Mouse (Mus musculus): ENCODE measurements around the gene Gapvd1.

Gene Gapvd1

GRCm38 (mm10) chr2:34745673-34746072, 9.4 kb downstream of the Gapvd1 start:
- POLR2A ChIA-PET = interaction anchor here in 3 of 4 experiments (1.0 to 7.6 kb wide), 12 partner anchors 9 to 39 kb away, joined by 3 to 48 read pairs (median 4); partner anchors contain the start of genes Hspa5 (in 3 of the 3) and Gapvd1 (in 2 of the 3)
- CTCF ChIA-PET = interaction anchor here in 1 of 4 experiments (0.8 kb wide), 1 partner anchor 380 kb away, joined by 4 read pairs; no protein-coding TSS in a partner anchor

- ChIA-PET POLR2A (interaction anchor here in 3 of 4 experiments (0.7 to 7.6 kb wide), 8 partner anchors 10 to 73 kb away, joined by 3 to 48 read pairs (median 5); partner anchors contain the start of genes Hspa5 (in 3 of the 3) and Gapvd1 (in 1 of the 3)), CTCF (interaction anchor here in 2 of 4 experiments (0.7 kb wide), 3 partner anchors 10 to 921 kb away, joined by 3 to 5 read pairs (median 3); no protein-coding TSS in a partner anchor)
These were observed 10.6 kb downstream of the Gapvd1 start for GRCm38 (mm10) chr2:34744476-34744875.

- POLR2A ChIA-PET = interaction anchor here in 2 of 4 experiments (1.4 to 7.6 kb wide), 2 partner anchors 24 to 28 kb away, joined by 5 to 48 read pairs; partner anchors contain the start of gene Hspa5 (in 1 of the 2)
- CTCF ChIA-PET = no interaction called here
These were observed 12.4 kb downstream of the Gapvd1 start for GRCm38 (mm10) chr2:34742675-34743074.

GRCm38 (mm10) chr2:34741390-34742159, 13.5 kb downstream of the Gapvd1 start:
- POLR2A ChIA-PET = interaction anchor here (0.5 to 7.6 kb wide), 10 partner anchors 8 to 830 kb away, joined by 3 to 48 read pairs (median 5); partner anchors contain the start of genes Hspa5 (in 3 of the 4) and Gapvd1 (in 1 of the 4)

GRCm38 (mm10) chr2:34739684-34740391, 15.2 kb downstream of the Gapvd1 start:
- CTCF ChIA-PET = interaction anchor here in 1 of 4 experiments (0.6 kb wide), 1 partner anchor 27 kb away, joined by 3 read pairs; no protein-coding TSS in a partner anchor
- POLR2A ChIA-PET = interaction anchor here in 2 of 4 experiments (0.7 to 7.6 kb wide), 6 partner anchors 10 to 41 kb away, joined by 3 to 48 read pairs (median 10); partner anchors contain the start of genes Hspa5 (in 2 of the 2) and Gapvd1 (in 1 of the 2)

More at GRCm38 (mm10) chr2:34741390-34742159, 13.5 kb downstream of the Gapvd1 start:
- CTCF ChIA-PET = no interaction called here

- POLR2A ChIA-PET = no interaction called here
- CTCF ChIA-PET = no interaction called here
These were observed 17.1 kb downstream of the Gapvd1 start for GRCm38 (mm10) chr2:34737911-34738310.

- ChIA-PET CTCF (no interaction called here), POLR2A (interaction anchor here in 2 of 4 experiments (1.3 to 2.9 kb wide), 3 partner anchors 9 to 36 kb away, joined by 4 to 8 read pairs (median 5); partner anchors contain the start of gene Hspa5 (in 1 of the 2))
These were observed 18.4 kb downstream of the Gapvd1 start for GRCm38 (mm10) chr2:34736626-34737025.

GRCm38 (mm10) chr2:34727045-34727728, 27.8 kb downstream of the Gapvd1 start:
- POLR2A ChIA-PET = interaction anchor here in 1 of 4 experiments (1.2 kb wide), 1 partner anchor 45 kb away, joined by 3 read pairs; the partner anchor contains the start of gene Hspa5
- CTCF ChIA-PET = no interaction called here

- CTCF ChIA-PET = no interaction called here
- POLR2A ChIA-PET = interaction anchor here in 3 of 4 experiments (0.7 to 1.4 kb wide), 6 partner anchors 9 to 51 kb away, joined by 3 to 5 read pairs (median 3); partner anchors contain the start of gene Hspa5 (in 3 of the 3)
These were observed 29.8 kb downstream of the Gapvd1 start for GRCm38 (mm10) chr2:34725269-34725668.

- ChIA-PET CTCF (interaction anchor here in 2 of 4 experiments (0.6 to 1.2 kb wide), 3 partner anchors 13 to 553 kb away, joined by 3 to 4 read pairs (median 3); no protein-coding TSS in a partner anchor), POLR2A (interaction anchor here in 3 of 4 experiments (0.6 to 5.0 kb wide), 7 partner anchors 11 to 821 kb away, joined by 3 to 21 read pairs (median 4); partner anchors contain the start of gene Hspa5 (in 2 of the 3))
These were observed 36.8 kb downstream of the Gapvd1 start for GRCm38 (mm10) chr2:34718196-34718595.

- POLR2A ChIA-PET = interaction anchor here in 3 of 4 experiments (0.6 to 2.6 kb wide), 7 partner anchors 17 to 763 kb away, joined by 3 to 10 read pairs (median 3); partner anchors contain the start of gene Hspa5 (in 3 of the 3)
- CTCF ChIA-PET = interaction anchor here in 3 of 4 experiments (0.5 to 0.8 kb wide), 3 partner anchors 9 to 44 kb away, joined by 3 to 4 read pairs (median 3); no protein-coding TSS in a partner anchor
These were observed 43.1 kb downstream of the Gapvd1 start for GRCm38 (mm10) chr2:34711904-34712303.

GRCm38 (mm10) chr2:34708675-34709074, 46.4 kb downstream of the Gapvd1 start:
- POLR2A ChIA-PET = no interaction called here
- CTCF ChIA-PET = no interaction called here

GRCm38 (mm10) chr2:34696592-34696991, 58.4 kb downstream of the Gapvd1 start:
- ChIA-PET POLR2A (interaction anchor here in 2 of 4 experiments (1.4 to 1.7 kb wide), 3 partner anchors 75 to 104 kb away, joined by 3 to 6 read pairs (median 5); partner anchors contain the start of genes Hspa5 (in 2 of the 2) and Rabepk (in 1 of the 2)), CTCF (no interaction called here)

- ChIA-PET CTCF (no interaction called here), POLR2A (interaction anchor here in 1 of 4 experiments (1.4 kb wide), 1 partner anchor 11 kb away, joined by 3 read pairs; no protein-coding TSS in a partner anchor)
These were observed 62.2 kb downstream of the Gapvd1 start for GRCm38 (mm10) chr2:34692861-34693260.

GRCm38 (mm10) chr2:34684076-34684870, 70.8 kb downstream of the Gapvd1 start:
- ChIA-PET POLR2A (interaction anchor here in 2 of 4 experiments (0.8 to 3.6 kb wide), 4 partner anchors 11 to 142 kb away, joined by 3 to 11 read pairs (median 3); partner anchors contain the start of genes Fbxw2 (in 1 of the 2) and Hspa5 (in 1 of the 2)), CTCF (interaction anchor here in 3 of 4 experiments (0.5 to 1.6 kb wide), 3 partner anchors 13 to 358 kb away, joined by 3 to 6 read pairs (median 3); no protein-coding TSS in a partner anchor)

- POLR2A ChIA-PET = interaction anchor here in 3 of 4 experiments (0.6 to 1.5 kb wide), 7 partner anchors 9 to 913 kb away, joined by 3 to 6 read pairs (median 3); partner anchors contain the start of gene Hspa5 (in 2 of the 3)
- CTCF ChIA-PET = no interaction called here
These were observed 77.1 kb downstream of the Gapvd1 start for GRCm38 (mm10) chr2:34677976-34678375.
